Mouse (Mus musculus): Measurements from ENCODE around the gene Kctd17. TPM values are rescaled to one million over a fixed set of nuclear protein-coding genes. Genes with fewer than 3 reads are reported as not detected.
A peak's percentile ranks its signal among the peaks of the same experiment; 100 is the strongest.

Kctd17 gene
- polyA plus RNA-seq, 2 experiments from 2014 or later: 5.1 to 5.5 TPM

DNA sequence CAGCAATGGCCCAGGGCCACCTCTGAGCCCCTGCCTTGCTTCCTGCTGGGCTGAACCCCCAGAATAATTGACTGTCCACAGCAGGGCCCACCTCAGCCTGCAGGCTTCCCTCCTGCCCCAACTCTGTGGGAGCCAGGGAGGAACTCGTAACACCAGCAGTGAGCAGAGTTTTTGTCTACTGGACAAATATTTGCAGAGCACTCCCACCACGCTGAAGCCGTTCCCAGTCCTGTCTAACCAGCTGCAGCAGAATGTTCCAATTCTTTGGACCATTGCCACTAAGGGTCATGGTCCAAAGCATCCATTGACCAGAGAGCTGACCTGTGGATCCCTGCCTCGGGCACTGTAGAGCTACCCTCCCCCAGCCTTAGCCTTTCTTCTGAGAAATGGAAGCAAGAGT, 11.4 kb upstream of the Kctd17 start:
- no peak for ATAC-seq

- ATAC-seq: no peak
Observed at GRCm38 (mm10) chr15:78420395-78420794, 8.0 kb upstream of the Kctd17 start.

DNA sequence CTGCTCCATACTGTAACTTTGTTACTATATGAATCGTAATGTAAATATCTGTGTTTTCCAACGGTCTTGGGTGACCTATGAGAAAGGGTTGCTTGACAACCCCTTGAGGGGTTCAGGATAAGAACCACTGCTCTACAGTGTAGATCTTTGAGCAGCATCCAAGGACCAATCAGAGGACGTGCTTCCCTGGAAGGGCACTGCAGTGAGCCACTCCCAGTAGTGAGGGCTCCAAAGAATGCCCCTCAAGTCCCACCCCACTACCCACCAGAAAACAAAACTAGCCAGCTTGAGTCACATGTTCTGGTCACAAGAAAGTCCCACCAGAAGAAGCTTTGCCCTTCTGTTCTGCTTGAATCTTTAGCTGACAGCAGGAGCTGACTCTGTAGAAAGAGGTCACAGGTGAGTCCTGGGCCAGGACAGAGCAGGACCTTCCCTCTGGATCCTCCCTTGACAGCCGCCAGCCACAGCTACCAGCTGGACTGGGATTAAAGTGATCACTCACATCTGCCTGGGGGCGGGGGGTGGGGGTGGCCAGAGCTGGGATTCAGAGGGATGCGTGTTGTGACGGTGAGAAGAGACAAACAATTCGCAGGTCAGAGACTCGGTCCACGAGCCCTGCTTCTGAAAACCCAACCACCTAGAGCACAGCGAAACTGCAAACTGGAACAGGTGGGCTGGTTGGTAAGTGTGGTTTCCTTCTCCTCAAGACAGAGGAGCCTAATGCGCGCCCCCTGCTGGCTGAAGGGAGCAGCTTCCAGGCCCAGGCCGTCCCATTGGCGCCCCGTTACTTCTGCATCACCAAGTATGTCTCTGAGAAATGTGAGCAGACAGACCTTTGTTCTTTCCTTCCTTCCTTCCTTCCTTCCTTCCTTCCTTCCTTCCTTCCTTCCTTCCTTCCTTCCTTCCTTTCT, 6.1 kb upstream of the Kctd17 start:
- peak; percentile 84 for ATAC-seq

DNA sequence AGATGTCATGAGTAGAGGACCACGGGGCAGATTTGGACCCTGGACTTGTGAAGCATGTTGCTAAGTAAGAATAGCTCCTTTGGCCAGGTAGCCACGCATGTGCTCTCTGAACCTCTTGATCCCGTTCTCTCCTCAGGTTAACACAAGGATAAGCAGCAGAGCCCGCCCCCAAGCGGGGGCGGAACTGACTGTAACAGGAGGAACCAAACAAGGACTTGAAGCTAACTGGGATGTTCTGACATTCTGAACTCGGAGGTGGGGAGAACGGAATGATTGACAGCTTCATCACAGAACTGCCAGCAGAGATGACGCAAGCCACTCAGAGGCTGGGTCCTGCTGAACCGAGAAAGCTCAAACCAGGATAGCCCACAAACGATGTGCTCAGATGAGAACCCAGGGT, 3.9 kb upstream of the Kctd17 start:
- no peak for ATAC-seq

DNA sequence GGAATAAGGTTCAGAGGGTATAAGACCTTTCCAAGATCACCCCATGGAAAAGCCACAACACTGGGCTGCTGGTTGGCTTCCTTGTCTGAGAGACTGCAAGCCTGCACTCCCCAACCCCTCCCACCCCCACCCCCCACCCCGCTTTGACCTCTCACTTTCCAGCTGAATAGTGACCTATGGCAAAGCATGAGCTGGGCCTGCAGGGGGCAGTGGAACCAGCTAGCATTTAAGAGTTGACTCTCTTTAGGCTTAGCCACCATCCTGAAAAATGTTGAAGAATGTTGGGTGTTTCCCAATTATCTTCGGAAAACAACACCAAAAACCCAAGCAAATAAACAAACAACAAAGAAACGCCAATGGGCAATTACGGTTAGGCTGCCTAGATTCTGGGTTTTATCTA, 3.1 kb upstream of the Kctd17 start:
- ATAC-seq: no peak

DNA sequence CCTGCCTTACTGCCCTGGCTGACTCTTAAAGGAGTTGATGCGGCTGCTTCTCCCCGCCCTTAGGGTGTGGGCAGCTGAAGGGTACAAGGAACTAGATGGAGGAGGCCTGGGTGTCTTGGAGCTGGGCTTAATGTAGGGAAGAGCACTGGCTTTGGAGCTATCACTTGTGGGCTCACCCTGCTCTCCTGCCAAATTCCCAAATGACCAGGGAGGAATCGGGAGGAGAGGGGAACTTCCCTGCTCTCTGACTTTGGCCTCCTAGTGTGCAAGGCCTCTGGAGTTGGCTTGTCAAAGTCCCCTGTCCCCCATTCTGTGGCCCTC, 735 bp downstream of the Kctd17 start:
- ATAC-seq: no peak

DNA sequence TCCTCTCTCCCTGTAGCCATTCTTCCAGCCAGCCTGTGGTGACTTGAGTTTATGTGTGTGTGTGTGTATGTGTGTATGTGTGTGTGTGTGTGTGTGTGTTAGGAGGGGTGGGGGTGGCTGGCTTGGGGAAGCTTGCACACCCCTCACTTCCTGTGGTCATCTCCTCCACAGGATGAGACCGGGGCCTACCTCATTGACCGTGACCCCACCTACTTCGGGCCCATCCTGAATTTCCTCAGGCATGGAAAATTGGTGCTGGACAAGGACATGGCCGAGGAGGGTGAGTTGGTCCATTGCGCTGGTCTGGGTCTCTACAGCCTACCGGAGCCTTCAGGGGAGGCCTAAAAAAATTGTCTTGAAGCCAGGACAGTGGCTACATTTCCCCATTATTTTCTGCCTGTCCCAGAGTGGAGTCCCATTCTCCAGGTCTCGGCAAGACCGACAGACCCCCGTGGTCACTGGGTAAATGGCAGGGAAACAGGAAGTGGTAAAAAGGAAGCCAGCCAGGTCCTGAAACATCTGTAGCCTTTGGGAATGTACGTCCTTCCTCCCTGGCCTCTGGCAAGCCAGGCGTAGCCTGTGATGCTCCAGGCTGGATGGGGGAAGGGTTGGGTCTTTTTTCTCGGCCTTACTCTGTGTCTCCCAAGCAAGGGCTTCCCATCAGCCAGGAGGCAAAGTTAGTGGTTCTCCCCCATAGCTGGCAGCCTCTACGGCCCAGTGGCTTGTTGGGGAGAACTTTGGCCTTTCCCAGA, 1.7 kb downstream of the Kctd17 start:
- ATAC-seq: no peak

DNA sequence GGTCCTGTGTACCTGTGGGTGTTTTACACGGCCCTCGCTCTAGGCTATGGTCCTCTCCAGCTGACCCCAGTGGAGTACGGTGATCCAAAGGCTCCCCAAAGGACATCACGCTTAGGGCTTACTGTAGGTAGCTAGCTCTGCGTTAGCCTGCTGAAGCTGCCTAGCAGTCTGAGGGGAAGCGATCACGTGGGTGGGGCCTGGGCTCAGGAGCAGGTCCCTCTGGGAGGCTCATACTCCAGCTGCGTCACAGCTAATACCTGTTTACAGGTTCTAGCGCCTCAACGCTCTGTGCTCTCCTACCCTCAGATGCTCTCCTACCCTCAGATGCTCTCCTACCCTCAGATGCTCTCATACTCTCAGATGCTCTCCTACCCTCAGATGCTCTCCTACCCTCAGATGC, 2.5 kb downstream of the Kctd17 start:
- ATAC-seq: no peak

- no peak for ATAC-seq
Observed at GRCm38 (mm10) chr15:78431541-78432121, 3.3 kb downstream of the Kctd17 start.

GRCm38 (mm10) chr15:78434896-78435520, 6.6 kb downstream of the Kctd17 start:
- no peak for ATAC-seq

GRCm38 (mm10) chr15:78435681-78436080, 7.3 kb downstream of the Kctd17 start:
- ATAC-seq: no peak

DNA sequence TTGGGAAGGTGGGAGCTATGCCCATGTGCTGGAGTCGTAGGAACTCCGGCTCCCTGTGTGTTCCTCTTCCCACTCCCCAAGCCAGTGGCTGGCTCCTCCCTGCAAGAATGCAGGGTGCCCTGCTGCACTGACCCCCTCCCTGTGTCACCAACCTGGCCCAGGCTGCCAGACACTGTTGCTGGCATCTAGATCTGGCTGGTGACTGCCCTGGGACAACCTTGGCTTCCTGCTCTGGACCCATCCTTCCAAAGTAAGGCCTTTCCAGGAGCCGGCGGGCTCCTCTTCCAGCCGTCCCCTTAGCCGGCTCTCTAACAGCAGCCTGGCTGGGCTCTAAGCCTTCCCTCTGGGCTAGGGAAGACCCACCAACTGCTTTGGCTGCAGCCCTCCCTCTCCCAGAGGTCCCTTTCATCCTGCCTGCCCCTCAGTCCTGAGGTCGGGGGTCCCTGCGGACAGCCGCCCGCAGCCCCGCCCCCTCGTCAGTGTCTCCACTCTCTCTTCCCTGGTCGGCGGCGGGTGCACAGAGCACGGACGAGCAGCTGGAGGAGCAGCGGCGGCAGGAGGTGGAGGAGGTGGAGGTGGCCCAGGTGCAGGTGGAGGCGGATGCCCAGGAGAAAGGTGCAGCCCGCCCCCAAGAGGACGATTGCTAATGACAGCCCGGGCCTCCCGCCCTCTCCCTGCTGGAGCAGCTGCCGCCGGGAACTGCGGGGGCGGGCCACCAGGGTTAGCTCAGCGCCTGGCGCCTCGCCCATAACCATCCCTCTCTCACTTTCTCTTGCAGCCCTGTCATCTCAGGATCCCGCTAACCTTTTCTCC, 8.2 kb downstream of the Kctd17 start:
- no peak for ATAC-seq

GRCm38 (mm10) chr15:78437237-78438017, 9.1 kb downstream of the Kctd17 start:
- ATAC-seq: no peak

DNA sequence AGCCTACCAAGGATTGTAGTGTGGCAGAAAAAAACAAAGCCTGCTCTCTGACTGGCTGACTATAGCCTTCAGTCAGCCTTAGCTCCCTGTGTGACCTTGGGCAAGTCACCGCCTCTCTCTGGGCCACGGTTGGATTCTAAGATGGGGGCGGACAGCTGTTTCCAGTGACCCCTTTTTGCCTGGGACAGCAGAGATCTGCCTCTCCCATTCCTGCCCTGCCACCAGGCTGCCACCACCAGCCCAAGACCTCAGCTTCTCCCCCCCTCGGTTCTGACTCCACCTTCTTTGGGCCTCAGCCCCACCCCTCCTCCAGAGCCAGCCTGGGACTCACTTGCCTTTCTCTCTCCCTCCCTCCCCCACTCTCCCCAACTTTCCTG, 9.6 kb downstream of the Kctd17 start:
- no peak for ATAC-seq

DNA sequence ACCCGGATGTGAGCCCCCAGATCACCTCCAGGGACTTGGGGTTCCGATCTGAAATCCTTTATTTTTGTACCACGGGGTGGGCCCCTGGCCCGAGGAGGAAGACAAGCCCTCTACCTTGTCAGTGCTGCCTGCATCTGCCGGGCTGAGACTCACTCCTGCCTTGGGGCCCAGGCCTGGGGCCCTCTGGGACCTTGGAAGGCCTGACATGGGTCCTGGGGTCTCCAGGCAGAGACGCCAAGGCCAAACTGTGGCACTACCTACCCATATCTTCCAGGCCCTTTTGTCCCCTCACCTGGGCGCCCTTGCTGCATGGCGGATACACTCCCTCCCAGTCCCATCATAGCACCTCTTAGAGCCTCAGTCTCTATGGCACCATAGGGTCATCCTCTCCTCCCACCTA, 10.1 kb downstream of the Kctd17 start:
- no peak for ATAC-seq

DNA sequence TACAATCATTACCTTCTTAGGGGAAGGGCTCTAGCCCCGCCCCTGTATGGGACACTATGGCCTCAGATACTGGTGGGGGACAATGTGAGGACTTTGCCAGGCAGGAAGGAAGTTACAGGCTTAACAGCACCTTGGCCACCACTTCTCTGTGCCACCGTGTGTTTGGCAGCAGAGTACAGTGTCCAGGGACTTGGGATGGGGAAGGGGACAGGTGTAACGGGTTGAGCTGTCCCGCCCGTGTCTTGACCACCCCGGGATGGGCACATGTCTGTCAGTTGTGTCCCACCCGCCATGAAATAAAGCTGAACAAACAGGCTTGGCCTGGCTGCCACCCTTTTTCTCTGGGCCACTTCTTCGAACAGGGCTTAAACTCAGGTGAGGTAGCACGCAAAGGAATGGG, 10.6 kb downstream of the Kctd17 start:
- ATAC-seq: no peak

- no peak for ATAC-seq
Observed at GRCm38 (mm10) chr15:78442231-78442630, 13.9 kb downstream of the Kctd17 start.

DNA sequence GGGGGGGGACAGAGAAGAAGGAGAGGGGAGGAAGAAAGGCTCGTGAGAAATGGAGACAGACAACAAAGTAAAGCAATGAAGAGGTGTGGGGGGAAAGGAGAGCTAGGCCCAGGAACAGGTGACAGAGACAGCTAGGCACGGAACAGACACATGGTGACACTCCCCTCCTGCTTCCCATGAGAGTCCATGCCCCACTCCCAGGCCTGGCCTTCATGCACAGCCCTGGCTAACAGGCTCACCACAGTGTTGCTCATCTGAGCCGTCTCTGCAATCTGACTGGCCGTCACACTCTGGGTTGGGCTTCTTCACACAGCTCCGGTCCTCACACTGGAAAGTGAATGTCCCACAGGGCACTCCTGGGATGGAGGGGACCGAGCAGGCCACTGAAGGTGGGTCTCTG, 15.5 kb downstream of the Kctd17 start:
- no peak for ATAC-seq

- no peak for ATAC-seq
Observed at GRCm38 (mm10) chr15:78447121-78447520, 18.8 kb downstream of the Kctd17 start.

GRCm38 (mm10) chr15:78447746-78448535, 19.6 kb downstream of the Kctd17 start:
- peak; percentile 43 for ATAC-seq

- peak; percentile 44 for ATAC-seq
Observed at GRCm38 (mm10) chr15:78449131-78449530, 20.8 kb downstream of the Kctd17 start.
